Mouse (Mus musculus) kidney, adult 2 months (tissue): ENCODE data around the gene Phlda2.

ENCODE experiments used
- CTCF ChIP-seq: fragments of 200-500 bp; conservative IDR thresholded peaks from 2 replicates; pipeline ENCODE4 v1.5.1; 2011; ENCODE audit warnings: low read depth, mild to moderate bottlenecking, control low read depth, low read length, moderate library complexity, mixed read lengths; ENCODE audit not compliant: insufficient read depth, insufficient read length
- POLR2A ChIP-seq: fragments of 200-500 bp; IDR thresholded peaks from one replicate; pipeline ENCODE4 v1.6.1; 2011; ENCODE audit warnings: low read depth, low read length, control low read depth

GRCm38 (mm10) chr7:143460217-143460834 is 42.6 kb downstream of the Phlda2 start:
- TF ChIP-seq CTCF (no peak), POLR2A (no peak)
